Mouse (Mus musculus): ENCODE results near the gene Ptpn6. TPM values are rescaled to one million over a fixed set of nuclear protein-coding genes. Genes with fewer than 3 reads are reported as not detected.
A peak's percentile ranks its signal among the peaks of the same experiment; 100 is the strongest.

The Ptpn6 gene
- polyA plus RNA-seq, 1 experiment from 2014 or later: 24.3 TPM

- Histone ChIP-seq H3K27me3 (no peaks in the 10 kb centered on the region), H3K9me3 (no peaks in the 10 kb centered on the region), H3K27ac (no peak overlapping the region), H3K9ac (no peak overlapping the region), H3K4me3 (no peak overlapping the region), H3K36me3 (peaks cover 12% of the 10 kb centered on the region; the same call in 1 of the 2 replicates), H3K4me1 (peaks cover 41% of the 10 kb centered on the region), H3K4me2 (no peak overlapping the region)
- no peak for ATAC-seq (ENCODE audit: borderline replicate concordance, extremely low read depth, low FRiP score, low TSS enrichment)
- 78% methylated on average over 2 of the region's 2 CpGs for WGBS
These were observed 15.3 kb upstream of the Ptpn6 start for GRCm38 (mm10) chr6:124753861-124754260.

GRCm38 (mm10) chr6:124750405-124750804 lies 11.9 kb upstream of the Ptpn6 start:
- Histone ChIP-seq H3K9me3 (no peaks in the 10 kb centered on the region), H3K9ac (no peak overlapping the region), H3K27me3 (no peaks in the 10 kb centered on the region), H3K4me2 (no peak overlapping the region), H3K27ac (no peak overlapping the region), H3K4me1 (peaks cover 36% of the 10 kb centered on the region), H3K36me3 (peaks cover 37% of the 10 kb centered on the region), H3K4me3 (no peak overlapping the region)
- 82% methylated on average over 8 of the region's 8 CpGs for WGBS
- no peak for ATAC-seq (ENCODE audit: borderline replicate concordance, extremely low read depth, low FRiP score, low TSS enrichment)

GRCm38 (mm10) chr6:124746654-124747632 lies 8.4 kb upstream of the Ptpn6 start:
- H3K4me3 ChIP-seq: peak overlapping the region; percentile 46; the same call in 1 of the 2 replicates
- 80% methylated on average over 7 of the region's 7 CpGs for WGBS
- peak overlapping the region; percentile 93 for H3K4me2 ChIP-seq
- H3K27ac ChIP-seq: no peak overlapping the region
- no peak for ATAC-seq (ENCODE audit: borderline replicate concordance, extremely low read depth, low FRiP score, low TSS enrichment)
- H3K36me3 ChIP-seq: peaks cover 59% of the 10 kb centered on the region
- H3K9ac ChIP-seq: peak overlapping the region; percentile 76; the same call in 1 of the 2 replicates
- H3K9me3 ChIP-seq: no peaks in the 10 kb centered on the region
- peaks cover 19% of the 10 kb centered on the region for H3K4me1 ChIP-seq
- no peaks in the 10 kb centered on the region for H3K27me3 ChIP-seq

- Histone ChIP-seq H3K9me3 (no peaks in the 10 kb centered on the region), H3K27ac (peak overlapping the region; percentile 86), H3K4me1 (peaks cover 24% of the 10 kb centered on the region), H3K36me3 (peaks cover 59% of the 10 kb centered on the region), H3K4me3 (peak overlapping the region; percentile 46), H3K9ac (peak overlapping the region; percentile 76), H3K27me3 (no peaks in the 10 kb centered on the region), H3K4me2 (peak overlapping the region; percentile 93)
- ATAC-seq (ENCODE audit: borderline replicate concordance, extremely low read depth, low FRiP score, low TSS enrichment): no peak
- WGBS: 24% methylated on average over 8 of the region's 8 CpGs
These were observed 7.7 kb upstream of the Ptpn6 start for GRCm38 (mm10) chr6:124746296-124746605.

GRCm38 (mm10) chr6:124745490-124746295 lies 7.2 kb upstream of the Ptpn6 start:
- peak overlapping the region; percentile 93 for H3K4me2 ChIP-seq
- H3K27ac ChIP-seq: peak overlapping the region; percentile 86
- H3K36me3 ChIP-seq: peaks cover 59% of the 10 kb centered on the region
- H3K4me1 ChIP-seq: peaks cover 24% of the 10 kb centered on the region
- H3K4me3 ChIP-seq: peak overlapping the region; percentile 46
- H3K9me3 ChIP-seq: no peaks in the 10 kb centered on the region
- peak; percentile 74 for ATAC-seq (ENCODE audit: borderline replicate concordance, extremely low read depth, low FRiP score, low TSS enrichment)
- H3K9ac ChIP-seq: peak overlapping the region; percentile 76
- 2% methylated on average over 85 of the region's 85 CpGs for WGBS
- H3K27me3 ChIP-seq: no peaks in the 10 kb centered on the region

- Histone ChIP-seq H3K9me3 (no peaks in the 10 kb centered on the region), H3K9ac (no peak overlapping the region), H3K27ac (peak overlapping the region; percentile 54), H3K4me1 (peaks cover 28% of the 10 kb centered on the region), H3K4me3 (peak overlapping the region; percentile 46), H3K36me3 (peaks cover 59% of the 10 kb centered on the region), H3K4me2 (peak overlapping the region; percentile 93), H3K27me3 (no peaks in the 10 kb centered on the region)
- 72% methylated on average over 26 of the region's 26 CpGs for WGBS
- no peak for ATAC-seq (ENCODE audit: borderline replicate concordance, extremely low read depth, low FRiP score, low TSS enrichment)
These were observed 6.3 kb upstream of the Ptpn6 start for GRCm38 (mm10) chr6:124744755-124745321.

GRCm38 (mm10) chr6:124743647-124744046 lies 5.1 kb upstream of the Ptpn6 start:
- Histone ChIP-seq H3K27ac (no peak overlapping the region), H3K27me3 (no peaks in the 10 kb centered on the region), H3K9ac (no peak overlapping the region), H3K4me3 (no peak overlapping the region), H3K9me3 (no peaks in the 10 kb centered on the region), H3K4me1 (peaks cover 40% of the 10 kb centered on the region), H3K4me2 (no peak overlapping the region), H3K36me3 (peaks cover 49% of the 10 kb centered on the region)
- ATAC-seq (ENCODE audit: borderline replicate concordance, extremely low read depth, low FRiP score, low TSS enrichment): no peak
- WGBS: 80% methylated on average over 8 of the region's 8 CpGs

- H3K27ac ChIP-seq: no peak overlapping the region
- H3K9me3 ChIP-seq: no peaks in the 10 kb centered on the region
- H3K9ac ChIP-seq: no peak overlapping the region
- H3K4me1 ChIP-seq: peaks cover 45% of the 10 kb centered on the region
- no peaks in the 10 kb centered on the region for H3K27me3 ChIP-seq
- 85% methylated on average over 15 of the region's 15 CpGs for WGBS
- H3K36me3 ChIP-seq: peaks cover 42% of the 10 kb centered on the region
- ATAC-seq (ENCODE audit: borderline replicate concordance, extremely low read depth, low FRiP score, low TSS enrichment): no peak
- no peak overlapping the region for H3K4me3 ChIP-seq
- no peak overlapping the region for H3K4me2 ChIP-seq
These were observed 4.5 kb upstream of the Ptpn6 start for GRCm38 (mm10) chr6:124742839-124743514.

- Histone ChIP-seq H3K27ac (peak overlapping the region; percentile 99), H3K36me3 (peaks cover 31% of the 10 kb centered on the region), H3K9ac (peak overlapping the region; percentile 89), H3K4me1 (peaks cover 44% of the 10 kb centered on the region), H3K4me2 (peak overlapping the region; percentile 84), H3K4me3 (peak overlapping the region; percentile 63), H3K9me3 (no peaks in the 10 kb centered on the region), H3K27me3 (no peaks in the 10 kb centered on the region)
- ATAC-seq (ENCODE audit: borderline replicate concordance, extremely low read depth, low FRiP score, low TSS enrichment): no peak
- WGBS: 62% methylated on average over 3 of the region's 3 CpGs
These were observed 3.3 kb upstream of the Ptpn6 start for GRCm38 (mm10) chr6:124741842-124742241.

- 0% methylated on average over 41 of the region's 41 CpGs for WGBS
- peak within 1 kb of the TSS; percentile 84 for H3K4me2 ChIP-seq
- peak within 1 kb of the TSS; percentile 63 for H3K4me3 ChIP-seq
- H3K27me3 ChIP-seq: no peaks in the 10 kb centered on the region
- peaks cover 27% of the 10 kb centered on the region for H3K36me3 ChIP-seq
- peak within 1 kb of the TSS; percentile 89 for H3K9ac ChIP-seq
- ATAC-seq (ENCODE audit: borderline replicate concordance, extremely low read depth, low FRiP score, low TSS enrichment): peak; percentile 86
- peak within 1 kb of the TSS; percentile 99 for H3K27ac ChIP-seq
- no peaks in the 10 kb centered on the region for H3K9me3 ChIP-seq
- peaks cover 37% of the 10 kb centered on the region for H3K4me1 ChIP-seq
These were observed 2.6 kb upstream of the Ptpn6 start, which contains the start of gene Grcc10 for GRCm38 (mm10) chr6:124740888-124741761. Gene Grcc10 (minus strand): TSS chr6:124741374.
